ENCODE assay signal across 10 mouse cellular contexts in genomic region chr2:70930631-70931288, GRCm38 (mm10).
DNase-seq lines count a peak whose midpoint lies in the region; ATAC-seq lines count a peak whose summit lies in the region.
"Had no signal": no experiment of that assay in that cellular context is flagged by ENCODE, and none has a peak within 500 bp of the region (broad histone marks: within the 10 kb centered on the region; RNA-seq: fewer than 3 reads in every experiment).

No protein-coding gene starts in this region.

- DNase-seq in heart, adult 11 months = peak; percentile 92
- DNase-seq in heart, adult 8-10 months (ENCODE audit: low spot score) = no peak
- DNase-seq in B cell, adult 2 months = peak; percentile 80 to 85
- DNase-seq in induced T-regulatory cell, adult 2 months (ENCODE audit: low read depth) = peak; percentile 29
- peak; percentile 61 to 76 for DNase-seq in thymus, adult 18-20 months
- DNase-seq in hindbrain, embryonic 11.5 days (ENCODE audit: low spot score) = no peak
- no peak for DNase-seq in urinary bladder, adult 18-20 months (ENCODE audit: low spot score in 2 of 2)
- DNase-seq: heart, postnatal 36 days had no signal

- H3K9ac ChIP-seq in liver, embryonic 12.5 days = no peak overlapping the region
- no peak overlapping the region for H3K9ac ChIP-seq in hindbrain, embryonic 11.5 days (ENCODE audit: low read depth, low read length)
- H3K9ac ChIP-seq: midbrain, embryonic 15.5 days had no signal

- ATAC-seq in liver, embryonic 12.5 days = no peak
- no peak for ATAC-seq in hindbrain, embryonic 11.5 days (ENCODE audit: low FRiP score)
- ATAC-seq: midbrain, embryonic 15.5 days had no signal

- H3K9me3 ChIP-seq in liver, embryonic 12.5 days (replicated peaks) = no peaks in the 10 kb centered on the region
- H3K9me3 ChIP-seq in hindbrain, embryonic 11.5 days (ENCODE audit: control insufficient read depth, low read length) = no peaks in the 10 kb centered on the region
- H3K9me3 ChIP-seq: midbrain, embryonic 15.5 days had no signal

- H3K27ac ChIP-seq in liver, embryonic 12.5 days = no peak overlapping the region
- H3K27ac ChIP-seq in hindbrain, embryonic 11.5 days (ENCODE audit: low read depth, low read length) = no peak overlapping the region
- H3K27ac ChIP-seq: midbrain, embryonic 15.5 days had no signal

- peaks cover 32% of the 10 kb centered on the region; the same call in 1 of the 2 replicates for H3K27me3 ChIP-seq in liver, embryonic 12.5 days (replicated peaks)
- no peaks in the 10 kb centered on the region for H3K27me3 ChIP-seq in hindbrain, embryonic 11.5 days (ENCODE audit: control insufficient read depth, insufficient read depth, low read length)
- H3K27me3 ChIP-seq: midbrain, embryonic 15.5 days had no signal

- H3K4me3 ChIP-seq in liver, embryonic 12.5 days = no peak overlapping the region
- no peak overlapping the region for H3K4me3 ChIP-seq in hindbrain, embryonic 11.5 days (ENCODE audit: low read depth, low read length)
- H3K4me3 ChIP-seq: midbrain, embryonic 15.5 days had no signal

- H3K36me3 ChIP-seq in liver, embryonic 12.5 days = no peaks in the 10 kb centered on the region
- no peaks in the 10 kb centered on the region for H3K36me3 ChIP-seq in hindbrain, embryonic 11.5 days (ENCODE audit: control insufficient read depth, insufficient read depth, low read length)
- H3K36me3 ChIP-seq: midbrain, embryonic 15.5 days had no signal

- H3K4me2 ChIP-seq in liver, embryonic 12.5 days = no peak overlapping the region
- H3K4me2 ChIP-seq in hindbrain, embryonic 11.5 days (replicated peaks; ENCODE audit: low read depth, low read length) = no peak overlapping the region
- H3K4me2 ChIP-seq: midbrain, embryonic 15.5 days had no signal

- H3K4me1 ChIP-seq in liver, embryonic 12.5 days = no peaks in the 10 kb centered on the region
- H3K4me1 ChIP-seq in hindbrain, embryonic 11.5 days (replicated peaks; ENCODE audit: control insufficient read depth, insufficient read depth, low read length) = no peaks in the 10 kb centered on the region
- H3K4me1 ChIP-seq: midbrain, embryonic 15.5 days had no signal

- 64% methylated on average over 11 of the region's 11 CpGs for WGBS in liver, embryonic 12.5 days (ENCODE audit: insufficient replicate concordance)
- WGBS in hindbrain, embryonic 11.5 days = 94% methylated on average over 11 of the region's 11 CpGs

Comparison
In these comparisons a context has a peak if more than half of its experiments do, and no peak if none do; other contexts are left out.
1. DNase-seq: peak in heart, adult 11 months (single experiment), B cell, adult 2 months (2 of 2), induced T-regulatory cell, adult 2 months (single experiment) and thymus, adult 18-20 months (2 of 2); none in heart, adult 8-10 months (single experiment), hindbrain, embryonic 11.5 days (single experiment) and urinary bladder, adult 18-20 months (0 of 2).